Mouse (Mus musculus): ENCODE results near the gene Slc24a4. TPM values are rescaled to one million over a fixed set of nuclear protein-coding genes. Genes with fewer than 3 reads are reported as not detected.

The Slc24a4 gene
- total RNA-seq, 2 experiments from 2014 or later: 0.65 to 0.88 TPM

- DNase-seq (ENCODE audit: low spot score in 2 of 2): no peak
Measured at GRCm38 (mm10) chr12:102284267-102284610, 155.7 kb downstream of the Slc24a4 start.

- DNase-seq (ENCODE audit: low spot score in 2 of 2): no peak
Measured at GRCm38 (mm10) chr12:102284618-102285159, 156.2 kb downstream of the Slc24a4 start.

- DNase-seq (ENCODE audit: low spot score in 2 of 2): no peak
Measured at GRCm38 (mm10) chr12:102285318-102285717, 156.8 kb downstream of the Slc24a4 start.

GRCm38 (mm10) chr12:102285779-102286178, 157.2 kb downstream of the Slc24a4 start:
- DNase-seq (ENCODE audit: low spot score in 2 of 2): no peak

GRCm38 (mm10) chr12:102286681-102287414, 158.3 kb downstream of the Slc24a4 start:
- DNase-seq (ENCODE audit: low spot score in 2 of 2): peak; percentile 39 to 76

GRCm38 (mm10) chr12:102287904-102288602, 159.5 kb downstream of the Slc24a4 start:
- no peak for DNase-seq (ENCODE audit: low spot score in 2 of 2)

- no peak for DNase-seq (ENCODE audit: low spot score in 2 of 2)
Measured at GRCm38 (mm10) chr12:102288846-102289245, 160.3 kb downstream of the Slc24a4 start.

GRCm38 (mm10) chr12:102289568-102289967, 161.0 kb downstream of the Slc24a4 start:
- DNase-seq (ENCODE audit: low spot score in 2 of 2): no peak

GRCm38 (mm10) chr12:102290662-102291061, 162.1 kb downstream of the Slc24a4 start:
- no peak for DNase-seq (ENCODE audit: low spot score in 2 of 2)

GRCm38 (mm10) chr12:102291686-102292085, 163.2 kb downstream of the Slc24a4 start:
- no peak for DNase-seq (ENCODE audit: low spot score in 2 of 2)

- DNase-seq (ENCODE audit: low spot score in 2 of 2): no peak
Measured at GRCm38 (mm10) chr12:102292501-102293215, 164.1 kb downstream of the Slc24a4 start.

GRCm38 (mm10) chr12:102294634-102295033, 166.1 kb downstream of the Slc24a4 start:
- no peak for DNase-seq (ENCODE audit: low spot score in 2 of 2)

- DNase-seq (ENCODE audit: low spot score in 2 of 2): peak in 1 of 2 experiments; percentile 33
Measured at GRCm38 (mm10) chr12:102295230-102295629, 166.7 kb downstream of the Slc24a4 start.

GRCm38 (mm10) chr12:102295662-102296061, 167.1 kb downstream of the Slc24a4 start:
- no peak for DNase-seq (ENCODE audit: low spot score in 2 of 2)

GRCm38 (mm10) chr12:102296361-102296760, 167.8 kb downstream of the Slc24a4 start:
- no peak for DNase-seq (ENCODE audit: low spot score in 2 of 2)

- no peak for DNase-seq (ENCODE audit: low spot score in 2 of 2)
Measured at GRCm38 (mm10) chr12:102296967-102297366, 168.4 kb downstream of the Slc24a4 start.

- DNase-seq (ENCODE audit: low spot score in 2 of 2): no peak
Measured at GRCm38 (mm10) chr12:102299209-102299608, 170.7 kb downstream of the Slc24a4 start.

GRCm38 (mm10) chr12:102301585-102301984, 173.1 kb downstream of the Slc24a4 start:
- DNase-seq (ENCODE audit: low spot score in 2 of 2): no peak

- DNase-seq (ENCODE audit: low spot score in 2 of 2): no peak
Measured at GRCm38 (mm10) chr12:102302322-102302721, 173.8 kb downstream of the Slc24a4 start.

GRCm38 (mm10) chr12:102302831-102303351, 174.4 kb downstream of the Slc24a4 start:
- DNase-seq (ENCODE audit: low spot score in 2 of 2): peak; percentile 65 to 82

GRCm38 (mm10) chr12:102303867-102304266, 175.3 kb downstream of the Slc24a4 start:
- DNase-seq (ENCODE audit: low spot score in 2 of 2): no peak
